Mouse (Mus musculus) forebrain, embryonic 16.5 days (tissue): ENCODE measurements around the gene Sh3gl1. TPM values are rescaled to one million over a fixed set of nuclear protein-coding genes. Genes with fewer than 3 reads are reported as not detected.

ENCODE experiments used
- ATAC-seq: fragments of 200-750 bp; cut with Nextera tagmentation; 2 replicates; pipeline ENCODE4 v1.8.0; 2017; ENCODE audit warnings: mild to moderate bottlenecking, moderate library complexity
- H3K27ac ChIP-seq: fragments of 300-500 bp; sonication (generic); 2 replicates; pipeline ENCODE4 v1.5.1; 2014; ENCODE audit warnings: low read length, control low read depth
- H3K27me3 ChIP-seq: fragments of 300-500 bp; sonication (generic); replicated peaks from 2 replicates; pipeline ENCODE4 v1.6.1; 2014; ENCODE audit warnings: low read length; ENCODE audit not compliant: control insufficient read depth, insufficient read depth
- H3K36me3 ChIP-seq: fragments of 300-500 bp; sonication (generic); 2 replicates; pipeline ENCODE4 v1.6.1; 2014; ENCODE audit not compliant: control insufficient read depth, insufficient read depth
- H3K4me1 ChIP-seq: fragments of 300-500 bp; sonication (generic); replicated peaks from 2 replicates; pipeline ENCODE4 v1.6.1; 2014; ENCODE audit warnings: low read length; ENCODE audit not compliant: control insufficient read depth, insufficient read depth
- H3K4me2 ChIP-seq: fragments of 300-500 bp; sonication (generic); 2 replicates; pipeline ENCODE4 v1.6.1; 2014; ENCODE audit warnings: mild to moderate bottlenecking, low read length, control low read depth
- H3K4me3 ChIP-seq: fragments of 300-500 bp; sonication (generic); replicated peaks from 2 replicates; pipeline ENCODE4 v1.5.1; 2014; ENCODE audit warnings: mild to moderate bottlenecking, low read length, control low read depth
- H3K9ac ChIP-seq: fragments of 300-500 bp; sonication (generic); replicated peaks from 2 replicates; pipeline ENCODE4 v1.6.1; 2014; ENCODE audit warnings: low read depth, low read length, control low read depth
- H3K9me3 ChIP-seq: fragments of 300-500 bp; sonication (generic); 2 replicates; pipeline ENCODE4 v1.6.1; 2016; ENCODE audit warnings: low read length; ENCODE audit not compliant: control insufficient read depth
- WGBS: fragments of 180-500 bp; shearing (Covaris S2); extraction: QIAGEN DNeasy Blood & Tissue Kit; methylation state at CpG from one replicate; pipeline ENCODE4 v1.1.7; 2014; 5-methylcytosine and 5-hydroxymethylcytosine counted together
- polyA plus RNA-seq: library from polyadenylated mRNA; unstranded; fragments of >200 nt; fragmentation: Nextera tagmentation; extraction: Ambion mirVana; gene quantifications from 2 replicates; pipeline ENCODE4 v1.2.1, GENCODE M21; 2015

Gene Sh3gl1
- polyA plus RNA-seq, 1 experiment from 2014 or later = 125 TPM

DNA sequence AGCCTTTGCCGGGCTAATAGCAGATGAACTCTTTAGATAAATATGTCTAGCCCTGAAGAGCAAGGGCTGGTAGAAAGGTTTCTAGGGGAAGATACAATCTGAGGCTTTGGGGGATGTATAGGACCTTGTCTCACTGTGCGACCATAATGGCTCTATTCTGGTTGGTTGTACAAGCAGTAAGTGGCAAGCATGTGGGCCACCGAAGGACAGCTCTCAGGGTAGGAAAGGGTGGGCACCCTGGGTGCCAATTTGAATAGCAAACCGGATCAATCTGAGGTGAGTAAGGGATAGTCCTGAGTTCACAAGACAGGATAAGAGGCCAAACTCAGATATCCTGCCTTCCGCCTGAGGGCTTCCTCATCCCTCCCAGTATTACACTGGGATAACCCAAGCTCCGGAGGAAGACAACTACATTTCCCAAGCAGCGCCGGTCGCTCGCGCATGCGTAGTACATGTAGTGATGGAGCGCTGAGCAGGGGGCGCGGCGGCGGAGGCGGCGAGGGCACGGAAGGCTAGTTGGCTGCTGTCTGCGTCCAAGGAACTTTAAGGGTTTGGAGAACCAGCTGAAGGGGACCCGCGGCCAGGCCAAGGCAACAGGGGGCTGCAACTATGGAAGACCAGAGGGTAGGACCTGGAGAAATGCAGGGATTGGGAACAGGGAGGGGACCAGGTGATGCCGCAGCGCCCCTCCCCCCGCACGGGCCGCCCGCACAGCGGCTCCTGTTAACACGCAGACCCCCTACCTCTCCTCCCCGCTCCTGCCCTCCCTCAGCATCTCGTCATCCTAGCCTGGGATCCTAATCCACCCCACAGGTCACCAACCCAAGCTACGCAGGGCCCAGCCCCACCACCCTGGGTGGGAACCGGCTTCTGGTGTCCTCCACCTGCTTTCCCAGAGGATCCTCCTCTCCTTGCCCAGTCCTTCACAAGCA, 50.1 kb downstream of the Sh3gl1 start, which contains the start of gene Fsd1:
Fsd1 (plus strand) TSS at position 480 of the 932 bp plus-strand sequence.
- peak; percentile 86 for ATAC-seq
- no peaks in the 10 kb centered on the region for H3K27me3 ChIP-seq
- H3K4me1 ChIP-seq = peaks cover 8% of the 10 kb centered on the region
- no peaks in the 10 kb centered on the region for H3K9me3 ChIP-seq
- H3K27ac ChIP-seq = no peak within 1 kb of the TSS
- H3K9ac ChIP-seq = peak within 1 kb of the TSS; percentile 82
- 0 out of 2 replicates have a peak, but pooled peaks cover 5% of the 10 kb centered on the region for H3K36me3 ChIP-seq
- peak within 1 kb of the TSS; percentile 64 for H3K4me3 ChIP-seq
- WGBS = 9% methylated on average over 30 of the region's 35 CpGs
- H3K4me2 ChIP-seq = peak within 1 kb of the TSS; percentile 72

DNA sequence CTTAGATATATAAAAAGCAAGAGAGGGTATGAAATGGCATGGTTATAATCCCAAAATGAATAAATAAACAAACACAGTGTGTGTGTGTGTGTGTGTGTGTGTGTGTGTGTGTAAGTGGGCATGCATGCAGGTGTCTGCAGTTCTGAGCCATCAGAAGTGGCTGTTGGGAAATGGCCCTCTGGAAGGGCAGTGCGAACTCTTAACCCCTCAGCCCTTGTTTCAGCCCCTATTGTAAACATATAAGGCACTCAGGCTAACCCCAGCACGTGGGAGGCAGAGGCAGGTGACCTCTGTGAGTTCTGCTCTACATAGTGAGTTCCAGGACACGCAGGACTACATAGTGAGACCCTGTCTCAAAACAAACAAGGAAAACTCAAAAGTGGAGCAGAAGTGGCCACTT, 59.1 kb downstream of the Sh3gl1 start:
- H3K9me3 ChIP-seq = no peaks in the 10 kb centered on the region
- no peaks in the 10 kb centered on the region for H3K36me3 ChIP-seq
- no peaks in the 10 kb centered on the region for H3K27me3 ChIP-seq
- H3K4me3 ChIP-seq = no peak overlapping the region
- H3K4me1 ChIP-seq = peaks cover 8% of the 10 kb centered on the region
- WGBS = 60% methylated on average over 3 of the region's 3 CpGs
- no peak overlapping the region for H3K4me2 ChIP-seq
- ATAC-seq = no peak
- no peak overlapping the region for H3K9ac ChIP-seq
- H3K27ac ChIP-seq = no peak overlapping the region

DNA sequence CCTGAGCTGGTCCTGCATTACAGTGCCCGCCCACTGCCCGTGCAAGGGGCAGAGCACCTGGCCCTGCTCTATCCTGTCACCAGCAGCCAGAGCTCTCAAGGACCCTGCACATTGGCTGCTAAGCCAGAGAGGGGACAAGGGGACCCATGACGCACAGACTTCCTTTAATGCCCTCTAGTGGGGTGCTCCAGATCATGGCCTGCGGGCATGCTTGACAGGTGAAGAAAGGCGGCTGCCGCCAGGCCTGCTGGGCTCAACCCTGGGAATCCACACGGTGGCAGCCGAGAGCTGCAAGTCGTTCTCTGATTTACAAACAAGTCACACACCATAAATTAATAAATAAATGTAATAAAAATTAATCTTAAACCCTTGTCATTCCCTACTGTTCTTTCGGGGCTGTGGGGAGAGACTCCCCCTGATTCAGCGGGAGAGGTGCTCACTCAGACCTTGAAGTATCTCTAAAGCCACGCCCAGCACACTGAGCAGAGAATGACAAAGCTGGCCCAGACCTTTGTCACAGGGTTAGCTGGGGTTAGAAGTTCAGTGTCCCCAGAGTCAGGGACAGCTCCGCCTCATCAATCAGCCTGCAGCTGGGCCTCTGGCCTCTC, 60.1 kb downstream of the Sh3gl1 start:
- H3K27me3 ChIP-seq = no peaks in the 10 kb centered on the region
- peak; percentile 64 for ATAC-seq
- H3K27ac ChIP-seq = peak overlapping the region; percentile 38
- H3K4me1 ChIP-seq = peaks cover 13% of the 10 kb centered on the region
- no peak overlapping the region for H3K4me2 ChIP-seq
- H3K9ac ChIP-seq = peak overlapping the region; percentile 32; the same call in 1 of the 2 replicates
- H3K36me3 ChIP-seq = no peaks in the 10 kb centered on the region
- 17% methylated on average over 13 of the region's 13 CpGs for WGBS
- H3K4me3 ChIP-seq = no peak overlapping the region
- no peaks in the 10 kb centered on the region for H3K9me3 ChIP-seq

DNA sequence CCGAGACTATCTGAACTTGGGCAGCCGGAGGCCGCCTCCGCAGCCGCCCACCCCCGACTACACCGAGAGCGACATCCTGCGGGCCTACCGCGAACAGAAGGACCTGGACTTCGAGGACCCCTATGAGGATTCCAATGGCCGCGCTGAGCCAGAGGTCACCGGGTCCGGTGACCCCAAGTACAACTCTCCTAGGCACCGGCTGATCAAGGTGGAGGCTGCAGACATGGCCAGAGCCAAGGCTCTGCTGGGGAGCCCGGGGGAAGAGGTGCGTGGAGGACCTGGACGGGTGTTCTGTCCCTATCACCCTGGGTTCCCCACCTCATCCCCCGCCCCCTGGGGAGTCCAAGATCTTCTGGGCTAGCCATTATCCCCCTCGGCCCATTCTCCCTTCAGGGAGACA, 65.0 kb downstream of the Sh3gl1 start:
- H3K36me3 ChIP-seq = no peaks in the 10 kb centered on the region; the same call in 1 of the 2 replicates
- no peak for ATAC-seq
- H3K4me1 ChIP-seq = peaks cover 23% of the 10 kb centered on the region
- H3K9me3 ChIP-seq = no peaks in the 10 kb centered on the region
- 24% methylated on average over 22 of the region's 22 CpGs for whole genome bisulfite sequencing
- no peaks in the 10 kb centered on the region for H3K27me3 ChIP-seq
- peak overlapping the region; percentile 95 for H3K9ac ChIP-seq
- H3K4me3 ChIP-seq = peak overlapping the region; percentile 78
- no peak overlapping the region for H3K27ac ChIP-seq
- H3K4me2 ChIP-seq = peak overlapping the region; percentile 84

DNA sequence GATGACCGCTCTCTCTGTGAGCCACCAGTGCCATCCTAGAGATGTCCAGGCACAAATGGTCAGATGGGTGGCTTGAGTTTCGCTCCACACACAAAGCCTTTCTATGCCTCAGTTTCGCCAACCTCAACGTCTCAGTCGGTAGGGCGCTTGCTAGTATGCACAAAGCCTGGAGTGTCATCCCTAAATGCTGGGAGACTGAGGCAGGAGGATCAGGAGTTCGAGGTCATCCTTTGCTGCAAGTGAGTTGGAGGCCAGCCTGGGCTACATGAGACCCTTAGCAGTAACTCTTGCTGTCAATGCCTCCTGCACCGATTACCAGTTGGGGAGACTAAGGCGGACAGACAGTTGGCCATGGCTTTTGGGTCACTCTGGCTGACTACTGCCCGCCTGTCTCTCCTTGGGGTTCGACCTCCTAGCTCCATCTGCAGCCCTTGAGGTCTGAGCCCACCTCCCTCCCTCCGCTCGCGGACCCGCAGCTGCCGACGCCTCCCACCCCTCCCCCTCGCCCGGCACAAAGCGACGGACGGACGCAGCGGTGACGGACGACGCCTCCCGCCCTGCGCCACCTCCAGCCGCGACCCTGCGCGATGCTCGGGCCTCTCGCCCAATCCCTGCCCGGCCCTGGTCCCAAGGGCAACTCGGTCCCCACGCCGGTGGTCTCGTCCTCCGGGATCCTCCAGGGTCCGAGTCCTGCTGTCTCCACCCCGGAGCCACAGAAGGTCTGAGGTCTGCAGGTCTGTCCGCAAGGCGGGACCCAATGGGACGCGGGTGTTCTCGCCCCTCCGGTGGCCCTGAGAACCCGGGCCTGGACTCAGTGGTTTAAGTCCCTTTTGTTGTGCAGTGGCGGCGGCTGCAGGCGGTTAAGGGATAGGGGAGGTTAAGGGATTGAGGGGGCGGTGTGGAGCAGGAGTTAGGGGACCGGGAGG, 66.2 kb downstream of the Sh3gl1 start, which contains the start of gene Shd:
Shd (plus strand) TSS at position 502 of the 926 bp plus-strand sequence.
- H3K4me1 ChIP-seq = peaks cover 18% of the 10 kb centered on the region
- no peaks in the 10 kb centered on the region; the same call in 1 of the 2 replicates for H3K36me3 ChIP-seq
- WGBS = 7% methylated on average over 54 of the region's 55 CpGs
- peak within 1 kb of the TSS; percentile 95 for H3K9ac ChIP-seq
- H3K27me3 ChIP-seq = no peaks in the 10 kb centered on the region
- ATAC-seq = peak; percentile 58
- peak within 1 kb of the TSS; percentile 59 for H3K27ac ChIP-seq
- H3K9me3 ChIP-seq = no peaks in the 10 kb centered on the region
- peak within 1 kb of the TSS; percentile 84 for H3K4me2 ChIP-seq
- peak within 1 kb of the TSS; percentile 78 for H3K4me3 ChIP-seq

DNA sequence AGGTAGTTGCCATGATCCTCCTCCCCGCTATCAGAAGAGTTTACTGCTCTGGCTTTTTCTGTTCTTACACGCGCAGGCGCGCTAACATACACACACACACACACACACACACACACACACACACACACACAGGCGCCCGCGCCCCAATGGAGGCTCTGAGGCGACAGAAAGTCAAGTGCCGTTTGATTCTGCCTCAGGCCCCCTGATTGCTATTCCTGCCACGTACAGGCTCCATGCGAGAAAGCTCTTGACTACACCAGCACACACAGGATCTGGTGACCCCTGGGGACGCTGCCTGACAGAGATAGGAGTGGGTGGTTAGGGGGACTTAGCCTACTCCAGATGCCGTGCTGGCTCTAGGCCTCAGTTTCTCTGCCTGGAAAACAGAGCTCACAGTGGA, 66.9 kb downstream of the Sh3gl1 start:
- peak overlapping the region; percentile 78; the same call in 1 of the 2 replicates for H3K4me3 ChIP-seq
- WGBS = 32% methylated on average over 14 of the region's 14 CpGs
- peaks cover 2% of the 10 kb centered on the region for H3K36me3 ChIP-seq

DNA sequence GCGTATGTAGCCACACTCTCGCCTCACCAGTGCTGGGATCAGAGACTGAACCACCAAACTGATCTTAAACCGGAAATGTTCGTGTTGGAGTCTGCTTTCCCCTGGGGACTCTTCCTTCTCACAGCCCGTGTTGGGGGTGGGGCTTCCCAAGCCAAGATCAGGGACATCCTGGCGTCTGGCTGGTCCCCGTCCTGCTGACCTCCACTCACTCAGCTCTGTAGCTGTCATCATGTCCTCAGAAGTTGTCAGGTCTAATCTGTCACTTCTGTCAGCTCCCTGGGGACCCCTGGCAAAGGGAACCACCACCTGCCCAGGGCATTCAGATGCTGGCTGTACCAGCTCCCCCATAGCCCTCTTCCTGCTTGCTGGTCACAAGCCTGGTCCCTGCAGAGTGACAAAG, 68.2 kb downstream of the Sh3gl1 start:
- Histone ChIP-seq H3K36me3 (peaks cover 2% of the 10 kb centered on the region), H3K27me3 (no peaks in the 10 kb centered on the region), H3K9me3 (no peaks in the 10 kb centered on the region), H3K4me2 (no peak overlapping the region), H3K27ac (no peak overlapping the region), H3K4me3 (no peak overlapping the region), H3K4me1 (peaks cover 18% of the 10 kb centered on the region), H3K9ac (peak overlapping the region; percentile 30; the same call in 1 of the 2 replicates)
- no peak for ATAC-seq
- WGBS = 75% methylated on average over 7 of the region's 7 CpGs

More for the DNA sequence above, 66.9 kb downstream of the Sh3gl1 start:
- Histone ChIP-seq H3K9me3 (no peaks in the 10 kb centered on the region), H3K27ac (peak overlapping the region; percentile 59), H3K9ac (peak overlapping the region; percentile 95), H3K4me1 (peaks cover 18% of the 10 kb centered on the region), H3K27me3 (no peaks in the 10 kb centered on the region), H3K4me2 (peak overlapping the region; percentile 84)
- ATAC-seq = peak; percentile 42

DNA sequence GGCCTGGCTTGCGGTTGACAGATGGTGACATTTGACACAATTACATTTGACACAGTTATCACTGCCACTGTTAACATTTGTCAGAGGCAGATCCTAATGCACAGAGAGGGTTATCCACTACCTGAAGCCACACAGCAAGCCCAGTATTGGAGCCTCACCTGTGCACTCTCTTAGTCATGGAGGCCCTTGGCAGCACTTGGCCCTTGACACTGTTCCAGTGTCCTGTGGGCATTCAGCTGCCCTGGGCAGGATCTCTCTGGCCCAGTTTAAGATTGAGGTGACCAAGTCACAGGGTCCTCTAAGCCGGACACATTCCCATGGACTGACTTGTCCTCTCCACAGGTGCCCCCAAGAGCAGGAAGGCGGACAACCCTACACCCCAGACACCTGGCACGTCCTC, 69.2 kb downstream of the Sh3gl1 start:
- H3K4me2 ChIP-seq = no peak overlapping the region
- H3K36me3 ChIP-seq = peaks cover 2% of the 10 kb centered on the region
- no peak for ATAC-seq
- H3K9ac ChIP-seq = no peak overlapping the region
- peaks cover 18% of the 10 kb centered on the region for H3K4me1 ChIP-seq
- no peaks in the 10 kb centered on the region for H3K27me3 ChIP-seq
- no peak overlapping the region for H3K4me3 ChIP-seq
- WGBS = 93% methylated on average over 4 of the region's 4 CpGs
- no peak overlapping the region for H3K27ac ChIP-seq
- no peaks in the 10 kb centered on the region for H3K9me3 ChIP-seq
